Mouse (Mus musculus): ENCODE results near the gene Kcng3.

Gene Kcng3

GRCm38 (mm10) chr17:83554997-83555396 lies 76.7 kb downstream of the Kcng3 start:
- DNase-seq, result no peak

GRCm38 (mm10) chr17:83548501-83549233 lies 83.0 kb downstream of the Kcng3 start:
- peak; percentile 22 for DNase-seq

- DNase-seq, result no peak
These were observed 84.5 kb downstream of the Kcng3 start for GRCm38 (mm10) chr17:83547145-83547544.

GRCm38 (mm10) chr17:83545756-83546742 lies 85.6 kb downstream of the Kcng3 start:
- DNase-seq, result no peak

- no peak for DNase-seq
These were observed 86.4 kb downstream of the Kcng3 start for GRCm38 (mm10) chr17:83545259-83545658.

GRCm38 (mm10) chr17:83542424-83542823 lies 89.3 kb downstream of the Kcng3 start:
- DNase-seq, result no peak

- no peak for DNase-seq
These were observed 92.2 kb downstream of the Kcng3 start for GRCm38 (mm10) chr17:83539262-83540037.

- no peak for DNase-seq
These were observed 93.0 kb downstream of the Kcng3 start for GRCm38 (mm10) chr17:83538694-83539093.

GRCm38 (mm10) chr17:83538141-83538540 lies 93.6 kb downstream of the Kcng3 start:
- DNase-seq, result no peak

Data from lung, postnatal 10 days (tissue).